Mouse (Mus musculus): ENCODE data around the gene Smagp. TPM values are rescaled to one million over a fixed set of nuclear protein-coding genes. Genes with fewer than 3 reads are reported as not detected.

Gene Smagp
- 5.0 and 6.7 TPM in 2 replicates for polyA plus RNA-seq (2016; fragmentation: Nextera tagmentation; extraction: Ambion mirVana)

DNA sequence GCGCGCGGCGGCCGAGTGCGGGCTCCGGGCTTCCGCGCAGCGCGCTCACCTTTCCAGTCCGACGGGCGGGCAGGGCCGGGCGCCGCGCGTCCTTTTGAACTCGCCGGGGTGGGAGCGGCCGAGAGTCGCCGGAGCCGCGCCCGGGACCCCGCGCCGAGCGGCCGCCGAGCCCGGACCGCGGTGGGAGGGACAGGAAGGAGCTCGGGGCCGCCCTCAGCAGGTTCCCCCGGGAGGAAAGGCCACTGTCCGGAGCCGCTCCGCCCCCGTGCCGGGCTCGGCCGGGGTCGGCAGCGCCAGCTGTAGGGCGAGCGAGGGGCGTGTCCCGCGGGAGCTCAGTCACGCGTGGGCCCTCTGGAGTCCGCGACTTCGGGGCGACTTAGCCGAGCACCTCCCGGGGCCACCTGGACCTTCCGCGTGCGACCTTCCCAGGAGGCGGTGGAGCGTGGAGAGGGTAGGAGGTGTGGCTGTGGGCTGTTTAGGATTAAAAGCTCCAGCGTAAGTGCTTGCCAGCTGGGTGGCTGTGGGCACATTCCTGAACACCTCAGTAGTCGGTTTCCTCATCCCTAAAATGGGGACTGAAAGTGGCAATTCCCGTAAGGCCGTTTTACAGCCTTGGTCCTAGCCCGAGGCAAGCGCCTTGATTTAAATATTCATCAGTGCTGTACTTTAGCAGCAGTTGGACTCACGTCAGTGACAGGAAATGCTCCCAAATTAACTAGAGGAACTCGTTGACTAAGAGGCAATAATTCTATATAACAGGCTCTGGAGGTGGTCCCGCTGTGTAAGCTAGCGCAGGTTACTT, at the start of gene Smagp:
Gene Smagp (minus strand): TSS at position 241 of the 802 bp plus-strand sequence.
- H3K36me3 ChIP-seq: no peaks in the 10 kb centered on the region
- H3K4me1 ChIP-seq: peaks cover 15% of the 10 kb centered on the region
- H3K27ac ChIP-seq: peak within 1 kb of the TSS; percentile 71
- under 1% methylated on average over 77 of the region's 77 CpGs for WGBS
- peaks cover 84% of the 10 kb centered on the region for H3K27me3 ChIP-seq (ENCODE audit: low read depth, poor library complexity, severe bottlenecking)
- no peaks in the 10 kb centered on the region for H3K9me3 ChIP-seq (replicated peaks)
- H3K4me3 ChIP-seq: peak within 1 kb of the TSS; percentile 58
- DNase-seq (ENCODE audit: low spot score): peak; percentile 63

DNA sequence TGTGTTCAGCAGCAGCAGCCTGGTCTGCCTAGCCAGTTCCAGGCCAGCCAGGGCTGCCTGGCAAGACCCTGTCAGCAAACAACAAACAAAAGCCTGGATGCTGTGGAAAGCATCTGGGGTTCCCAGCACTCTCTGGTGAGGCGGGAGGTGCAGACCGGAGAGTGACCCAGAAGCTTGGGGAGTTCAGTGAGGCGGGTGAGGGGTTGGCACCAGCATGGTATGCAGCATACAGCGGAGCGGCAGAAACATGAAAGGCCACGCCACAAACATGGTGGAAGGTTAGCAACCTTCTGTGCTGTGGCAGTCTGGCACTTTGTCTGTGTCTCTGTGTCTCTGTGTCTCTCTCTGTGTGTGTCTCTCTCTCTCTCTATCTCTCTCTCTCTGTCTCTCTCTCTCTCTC, 49.7 kb upstream of the Smagp start:
- Histone ChIP-seq H3K4me1 (peaks cover 13% of the 10 kb centered on the region), H3K27ac (no peak overlapping the region), H3K9me3 (replicated peaks) (peaks cover 5% of the 10 kb centered on the region; the same call in 1 of the 2 replicates), H3K27me3 (ENCODE audit: low read depth, poor library complexity, severe bottlenecking) (peaks cover 23% of the 10 kb centered on the region), H3K4me3 (no peak overlapping the region), H3K36me3 (no peaks in the 10 kb centered on the region)
- WGBS: 87% methylated on average over 6 of the region's 6 CpGs
- no peak for DNase-seq (ENCODE audit: low spot score)

DNA sequence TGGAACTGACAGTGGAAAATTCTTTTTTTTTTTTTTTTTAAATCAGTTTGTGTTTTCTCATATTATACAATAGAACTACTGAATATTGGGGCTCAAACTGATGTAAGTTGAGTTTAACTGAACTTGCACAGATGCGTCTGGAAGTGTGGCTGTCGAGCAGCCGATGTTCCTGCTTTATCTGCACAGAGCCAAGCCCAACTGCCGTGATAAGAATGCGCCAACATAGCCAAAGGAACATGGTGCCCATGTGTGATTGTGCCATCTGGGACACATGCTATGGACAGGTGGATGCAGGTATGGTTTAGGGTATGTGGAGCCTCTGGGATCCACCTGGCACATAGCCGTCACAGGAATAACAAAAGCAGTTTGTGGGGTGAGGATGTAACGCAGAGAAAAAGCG, 49.1 kb upstream of the Smagp start:
- WGBS: 90% methylated on average over 8 of the region's 8 CpGs
- Histone ChIP-seq H3K4me1 (peaks cover 19% of the 10 kb centered on the region), H3K9me3 (replicated peaks) (peaks cover 5% of the 10 kb centered on the region; the same call in 1 of the 2 replicates), H3K36me3 (no peaks in the 10 kb centered on the region), H3K27me3 (ENCODE audit: low read depth, poor library complexity, severe bottlenecking) (peaks cover 23% of the 10 kb centered on the region), H3K27ac (no peak overlapping the region), H3K4me3 (no peak overlapping the region)
- DNase-seq (ENCODE audit: low spot score): no peak

GRCm38 (mm10) chr15:100685255-100685654, 48.5 kb upstream of the Smagp start:
- no peak overlapping the region for H3K27ac ChIP-seq
- H3K4me1 ChIP-seq: peaks cover 25% of the 10 kb centered on the region
- 0 out of 2 replicates have a peak overlapping the region, but pooled peaks have one; percentile 4 for H3K4me3 ChIP-seq
- H3K27me3 ChIP-seq (ENCODE audit: low read depth, poor library complexity, severe bottlenecking): peaks cover 23% of the 10 kb centered on the region
- 18% methylated on average over 13 of the region's 13 CpGs for WGBS
- peaks cover 1% of the 10 kb centered on the region; the same call in 1 of the 2 replicates for H3K9me3 ChIP-seq (replicated peaks)
- no peaks in the 10 kb centered on the region for H3K36me3 ChIP-seq
- no peak for DNase-seq (ENCODE audit: low spot score)

- Histone ChIP-seq H3K9me3 (replicated peaks) (no peaks in the 10 kb centered on the region), H3K27me3 (ENCODE audit: low read depth, poor library complexity, severe bottlenecking) (peaks cover 23% of the 10 kb centered on the region), H3K4me1 (peaks cover 28% of the 10 kb centered on the region), H3K36me3 (no peaks in the 10 kb centered on the region), H3K4me3 (no peak overlapping the region), H3K27ac (no peak overlapping the region)
- WGBS: 57% methylated on average over 10 of the region's 10 CpGs
- no peak for DNase-seq (ENCODE audit: low spot score)
Observed at GRCm38 (mm10) chr15:100684450-100684849, 47.7 kb upstream of the Smagp start.

- Histone ChIP-seq H3K4me1 (peaks cover 28% of the 10 kb centered on the region), H3K27ac (no peak overlapping the region), H3K4me3 (no peak overlapping the region), H3K27me3 (ENCODE audit: low read depth, poor library complexity, severe bottlenecking) (peaks cover 23% of the 10 kb centered on the region), H3K36me3 (no peaks in the 10 kb centered on the region), H3K9me3 (replicated peaks) (no peaks in the 10 kb centered on the region)
- peak; percentile 81 for DNase-seq (ENCODE audit: low spot score)
- WGBS: 47% methylated on average over 2 of the region's 2 CpGs
Observed at GRCm38 (mm10) chr15:100683041-100683440, 46.3 kb upstream of the Smagp start.

- no peak for DNase-seq (ENCODE audit: low spot score)
Observed at GRCm38 (mm10) chr15:100681770-100682169, 45.0 kb upstream of the Smagp start.

DNA sequence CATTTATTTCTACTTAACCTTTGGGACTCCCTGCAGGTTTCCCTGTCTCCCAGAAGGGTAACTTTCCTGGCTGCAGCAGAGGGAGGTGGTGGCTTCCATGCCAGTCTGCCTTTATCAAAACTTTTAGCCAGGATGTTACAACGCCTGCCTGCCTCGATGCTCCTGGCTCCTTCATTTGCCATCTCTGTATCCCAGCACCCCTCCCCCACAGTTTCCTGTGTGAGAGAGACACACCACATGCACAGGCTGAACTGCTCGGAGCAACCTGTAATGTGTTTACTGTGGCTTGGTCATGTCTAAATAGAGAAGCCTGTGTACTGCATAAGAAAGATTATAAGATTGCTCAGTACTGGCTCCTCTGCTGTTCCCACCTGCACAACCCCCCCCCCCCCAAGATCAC, 43.6 kb upstream of the Smagp start:
- H3K36me3 ChIP-seq: no peaks in the 10 kb centered on the region
- H3K4me1 ChIP-seq: peaks cover 21% of the 10 kb centered on the region
- H3K4me3 ChIP-seq: no peak overlapping the region
- H3K27me3 ChIP-seq (ENCODE audit: low read depth, poor library complexity, severe bottlenecking): peaks cover 12% of the 10 kb centered on the region
- WGBS: 54% methylated on average over 3 of the region's 3 CpGs
- no peak for DNase-seq (ENCODE audit: low spot score)
- no peak overlapping the region for H3K27ac ChIP-seq
- H3K9me3 ChIP-seq (replicated peaks): no peaks in the 10 kb centered on the region

More at GRCm38 (mm10) chr15:100681770-100682169, 45.0 kb upstream of the Smagp start:
- H3K27ac ChIP-seq: peak overlapping the region; percentile 56; the same call in 1 of the 2 replicates
- H3K9me3 ChIP-seq (replicated peaks): no peaks in the 10 kb centered on the region
- WGBS: 33% methylated on average over 7 of the region's 7 CpGs
- H3K36me3 ChIP-seq: no peaks in the 10 kb centered on the region
- peaks cover 19% of the 10 kb centered on the region for H3K27me3 ChIP-seq (ENCODE audit: low read depth, poor library complexity, severe bottlenecking)
- peaks cover 21% of the 10 kb centered on the region for H3K4me1 ChIP-seq
- H3K4me3 ChIP-seq: no peak overlapping the region

GRCm38 (mm10) chr15:100679005-100679404, 42.3 kb upstream of the Smagp start:
- peaks cover 24% of the 10 kb centered on the region for H3K4me1 ChIP-seq
- DNase-seq (ENCODE audit: low spot score): no peak
- WGBS: 92% methylated on average over 14 of the region's 14 CpGs

DNA sequence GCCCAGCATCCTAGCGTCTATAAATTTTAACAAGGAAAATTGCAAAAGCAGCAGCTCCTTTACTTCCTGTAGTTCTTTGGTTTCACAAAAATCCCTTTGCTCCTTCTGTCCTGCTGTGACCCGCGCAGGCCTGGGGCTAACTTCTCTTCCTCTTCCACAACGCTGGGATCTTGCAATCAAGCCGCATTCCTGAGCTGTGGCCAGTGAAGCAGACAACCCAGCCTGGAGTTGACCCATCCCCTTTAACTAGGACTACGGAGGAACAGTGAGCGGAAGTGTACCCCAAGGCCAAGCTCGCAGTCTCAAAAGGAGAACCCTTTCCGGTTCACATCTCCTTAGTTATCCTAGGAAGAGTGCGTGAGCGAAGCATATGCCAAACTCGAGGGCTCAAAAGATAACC, 41.8 kb upstream of the Smagp start:
- no peaks in the 10 kb centered on the region for H3K9me3 ChIP-seq (replicated peaks)
- peaks cover 24% of the 10 kb centered on the region for H3K4me1 ChIP-seq
- no peaks in the 10 kb centered on the region for H3K27me3 ChIP-seq (ENCODE audit: low read depth, poor library complexity, severe bottlenecking)
- no peaks in the 10 kb centered on the region for H3K36me3 ChIP-seq
- WGBS: 84% methylated on average over 12 of the region's 12 CpGs
- H3K27ac ChIP-seq: no peak overlapping the region
- no peak for DNase-seq (ENCODE audit: low spot score)
- no peak overlapping the region for H3K4me3 ChIP-seq

More at GRCm38 (mm10) chr15:100679005-100679404, 42.3 kb upstream of the Smagp start:
- Histone ChIP-seq H3K27me3 (ENCODE audit: low read depth, poor library complexity, severe bottlenecking) (no peaks in the 10 kb centered on the region), H3K27ac (no peak overlapping the region), H3K36me3 (no peaks in the 10 kb centered on the region), H3K9me3 (replicated peaks) (no peaks in the 10 kb centered on the region), H3K4me3 (no peak overlapping the region)

- Histone ChIP-seq H3K4me3 (no peak overlapping the region), H3K4me1 (peaks cover 24% of the 10 kb centered on the region), H3K9me3 (replicated peaks) (no peaks in the 10 kb centered on the region), H3K36me3 (no peaks in the 10 kb centered on the region), H3K27me3 (ENCODE audit: low read depth, poor library complexity, severe bottlenecking) (no peaks in the 10 kb centered on the region), H3K27ac (no peak overlapping the region)
- WGBS: 93% methylated on average over 8 of the region's 8 CpGs
- no peak for DNase-seq (ENCODE audit: low spot score)
Observed at GRCm38 (mm10) chr15:100677675-100678074, 40.9 kb upstream of the Smagp start.

- no peak for DNase-seq (ENCODE audit: low spot score)
- Histone ChIP-seq H3K4me1 (peaks cover 19% of the 10 kb centered on the region), H3K4me3 (no peak overlapping the region), H3K27me3 (ENCODE audit: low read depth, poor library complexity, severe bottlenecking) (no peaks in the 10 kb centered on the region), H3K27ac (no peak overlapping the region), H3K36me3 (no peaks in the 10 kb centered on the region), H3K9me3 (replicated peaks) (no peaks in the 10 kb centered on the region)
- WGBS: 86% methylated on average over 1 of the region's 1 CpGs
Observed at GRCm38 (mm10) chr15:100676521-100676920, 39.8 kb upstream of the Smagp start.

DNA sequence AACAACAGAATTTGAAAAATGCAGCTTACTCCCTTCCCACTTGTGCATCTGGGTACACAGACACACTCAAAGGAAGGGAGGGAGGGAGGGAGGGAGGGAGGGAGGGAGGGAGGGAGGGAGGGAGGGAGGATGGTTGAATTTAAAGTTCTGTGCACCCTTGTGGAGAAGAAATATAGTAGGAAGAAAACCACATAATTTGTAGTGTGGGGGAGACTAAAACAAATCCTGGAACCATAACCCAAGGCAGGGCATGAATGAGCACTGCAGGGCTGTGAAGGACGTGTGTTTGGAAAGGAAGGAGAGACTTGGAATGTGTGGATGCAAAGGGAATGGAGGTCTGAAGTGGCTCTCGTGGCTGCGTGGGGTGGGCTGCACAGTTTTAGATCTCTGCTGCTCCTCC, 38.7 kb upstream of the Smagp start:
- Histone ChIP-seq H3K27ac (no peak overlapping the region), H3K4me1 (peaks cover 9% of the 10 kb centered on the region), H3K4me3 (no peak overlapping the region), H3K36me3 (no peaks in the 10 kb centered on the region), H3K9me3 (replicated peaks) (no peaks in the 10 kb centered on the region), H3K27me3 (ENCODE audit: low read depth, poor library complexity, severe bottlenecking) (no peaks in the 10 kb centered on the region)
- no peak for DNase-seq (ENCODE audit: low spot score)
- WGBS: 72% methylated on average over 3 of the region's 3 CpGs
